Mouse (Mus musculus) A20 (cell line): Measurements from ENCODE around the gene Cd47.

Source experiments
- DNase-seq: peaks from one replicate; pipeline ENCODE4 v3.0.0-alpha.2; 2011; ENCODE audit warnings: low read depth, low spot score

Gene Cd47

DNA sequence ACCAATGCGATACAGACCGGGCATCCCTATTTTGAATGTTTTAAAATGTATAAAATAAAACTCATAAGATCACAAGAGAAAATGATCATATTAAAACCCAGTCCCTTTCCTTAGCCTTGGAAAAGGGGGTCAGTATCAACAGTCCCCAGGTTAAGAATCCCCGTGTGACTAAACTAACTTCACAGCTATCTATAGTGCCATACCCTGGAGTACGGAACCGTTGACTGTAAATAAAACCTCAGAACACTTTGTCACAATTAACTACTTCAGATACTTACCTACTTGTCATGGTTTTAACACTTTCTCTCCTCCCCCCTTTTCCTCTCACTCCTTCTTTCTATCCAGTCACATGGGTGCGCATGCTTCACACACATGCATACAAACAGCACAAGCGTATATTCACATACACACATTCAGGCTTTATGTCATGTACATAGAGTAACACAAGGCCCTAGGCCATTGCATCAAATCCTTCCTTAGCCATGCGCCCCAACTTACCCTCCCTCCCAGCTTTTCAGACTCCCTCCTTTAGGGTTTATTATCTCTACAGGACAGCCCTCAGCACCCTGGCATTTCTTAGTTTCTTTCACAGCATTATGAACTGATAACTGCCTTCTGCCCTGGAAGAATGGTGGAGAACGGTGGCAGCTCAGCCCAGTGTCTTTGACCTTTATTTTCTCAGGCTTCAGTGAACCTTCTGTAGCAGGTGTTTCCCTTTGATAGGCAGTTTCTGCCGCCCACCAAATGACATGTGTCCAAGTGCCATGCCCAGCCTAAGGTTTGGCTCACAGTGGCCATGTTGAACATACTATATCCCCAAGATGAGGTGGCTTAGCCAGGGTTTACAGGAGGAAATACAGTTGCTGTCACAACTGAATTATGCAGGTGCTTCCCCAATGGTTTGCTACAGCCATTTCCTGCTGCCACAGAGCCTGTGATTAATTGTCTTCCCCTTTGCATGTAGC lies at the start of gene Cd47:
TSS of gene Cd47 (plus strand) at position 937 of the 965 bp plus-strand sequence.
- DNase-seq = peak; percentile 88

DNA sequence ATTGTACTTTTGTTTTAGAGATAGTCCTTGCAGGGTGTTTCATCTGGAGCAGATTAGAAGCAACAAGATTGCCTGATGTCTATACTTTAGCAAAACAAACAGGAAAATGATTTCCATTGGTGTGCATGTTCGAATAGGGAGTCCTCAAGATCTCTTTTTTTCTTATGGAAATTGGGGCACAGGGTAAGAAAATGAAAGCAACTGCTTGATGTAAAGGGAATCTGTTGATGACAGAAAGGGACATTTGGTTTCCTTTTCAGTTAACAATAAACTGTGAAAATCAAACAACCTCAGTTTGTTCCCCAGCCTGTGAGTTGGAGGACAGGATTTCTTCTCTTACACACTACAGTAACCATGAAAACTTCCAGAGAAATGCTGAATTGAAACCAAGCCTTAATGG lies 47.4 kb upstream of the Cd47 start:
- DNase-seq = no peak

DNA sequence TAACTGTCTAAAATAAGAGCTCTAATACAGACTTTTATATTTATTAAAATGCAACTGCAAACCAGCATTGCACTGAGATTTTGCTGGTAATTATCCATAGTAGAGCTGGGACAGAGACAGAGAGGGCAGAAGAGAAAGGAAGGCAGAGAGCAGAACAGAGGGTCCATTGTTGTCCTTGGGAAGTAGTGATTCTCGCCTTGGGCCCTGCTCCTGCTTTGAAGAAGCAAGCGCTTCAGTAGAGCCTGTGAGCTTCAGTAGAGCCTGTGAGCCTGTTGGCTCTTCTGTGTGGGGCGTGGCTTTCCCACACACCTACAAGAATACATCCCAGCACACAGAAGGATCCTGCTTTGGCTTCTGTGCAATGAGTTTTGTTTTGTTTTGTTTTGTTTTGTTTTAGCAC lies 47.0 kb upstream of the Cd47 start:
- DNase-seq = no peak

DNA sequence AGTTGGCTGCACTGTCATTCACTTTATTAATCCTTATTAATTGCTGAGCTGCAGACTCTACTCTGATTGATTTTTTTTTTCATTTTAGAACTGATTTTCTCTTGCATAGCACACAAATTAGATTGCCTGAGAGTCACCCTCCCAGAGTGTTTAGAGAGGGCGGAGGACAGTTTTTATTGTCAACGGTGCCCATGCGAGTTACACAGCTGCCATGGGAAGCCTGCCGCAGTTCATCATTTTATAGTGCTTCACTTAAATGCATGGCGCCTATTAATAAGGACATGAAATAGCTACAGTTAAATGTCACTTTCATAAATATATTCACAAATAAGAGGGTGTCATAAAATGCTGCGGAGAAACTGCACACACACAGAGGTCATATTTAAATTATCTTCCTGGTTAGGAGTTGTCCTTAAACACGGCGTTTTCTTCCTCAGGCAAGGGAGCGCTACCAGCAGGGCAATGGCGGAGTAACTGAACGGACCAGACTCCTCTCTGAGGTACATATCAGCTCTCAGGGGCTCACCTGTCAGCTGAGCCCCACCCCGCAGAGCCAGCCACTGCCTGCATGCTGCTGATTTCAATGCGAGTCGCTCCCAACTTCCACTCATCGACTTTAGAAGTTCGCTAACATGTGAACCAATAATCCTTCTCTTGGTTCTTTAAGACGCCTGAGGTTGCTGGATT lies 39.7 kb upstream of the Cd47 start:
- DNase-seq = no peak

DNA sequence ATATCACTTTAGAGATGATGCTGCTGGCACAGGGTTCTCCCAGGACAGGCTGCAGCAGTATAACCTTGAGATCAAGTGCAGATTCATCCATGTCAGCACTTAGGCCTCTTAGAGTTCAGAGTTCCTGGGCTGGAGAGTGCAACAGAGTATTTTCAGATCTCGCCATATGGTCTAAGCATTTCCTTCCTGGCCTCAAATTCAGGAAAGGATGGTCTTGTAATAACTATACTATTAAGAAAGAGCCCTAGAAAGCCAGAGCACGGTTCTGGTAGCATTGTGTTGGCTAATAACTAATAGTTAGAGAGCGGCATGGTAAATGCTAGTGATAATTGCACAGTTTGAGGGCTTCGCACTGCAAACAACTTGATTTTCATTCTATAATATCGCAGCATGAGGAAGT lies 38.4 kb upstream of the Cd47 start:
- no peak for DNase-seq

DNA sequence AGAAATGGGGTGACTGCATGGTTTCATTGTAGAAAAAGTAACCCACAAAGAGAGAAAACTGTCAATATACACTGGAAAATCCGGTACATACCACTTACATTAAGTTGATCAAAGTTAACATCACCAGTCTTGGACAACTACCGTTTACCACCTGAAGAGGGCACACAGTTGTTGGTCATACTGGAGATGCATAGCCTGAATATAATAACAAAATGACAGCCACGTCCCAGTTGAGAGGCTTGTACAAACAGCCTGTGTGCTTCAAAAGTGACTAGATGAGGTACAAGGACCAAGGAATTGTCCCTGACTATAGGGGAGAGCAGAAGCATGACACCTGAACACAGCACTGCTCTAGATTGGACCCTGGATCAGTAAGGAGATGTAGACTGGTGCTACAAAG lies 34.0 kb upstream of the Cd47 start:
- DNase-seq = peak; percentile 70

DNA sequence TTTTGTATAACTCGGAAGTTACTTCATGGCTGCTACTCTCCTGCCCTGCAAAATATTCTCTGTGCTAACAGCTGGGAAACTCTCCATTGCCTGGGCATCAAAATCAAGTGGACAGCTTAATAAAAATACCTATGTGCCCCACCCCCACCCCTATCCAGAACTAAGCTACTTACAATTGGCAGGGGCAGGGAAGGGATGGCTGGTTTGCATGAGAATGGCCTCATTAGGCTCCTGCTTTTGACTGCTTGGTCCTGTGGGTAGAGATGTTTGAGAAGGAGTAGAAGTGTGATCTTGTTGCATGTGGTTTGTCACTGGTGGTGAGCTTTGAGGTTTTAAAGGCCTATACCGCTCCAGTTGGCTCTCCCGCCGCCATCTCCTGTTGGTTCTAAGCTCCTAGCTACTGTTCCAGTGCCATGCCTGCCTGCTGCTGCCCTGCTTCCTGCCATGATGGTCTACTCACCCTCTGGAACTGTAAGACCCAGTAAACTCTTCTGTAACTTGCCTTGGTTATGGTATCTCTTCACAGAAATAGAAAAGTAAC lies 31.8 kb upstream of the Cd47 start:
- DNase-seq = no peak

DNA sequence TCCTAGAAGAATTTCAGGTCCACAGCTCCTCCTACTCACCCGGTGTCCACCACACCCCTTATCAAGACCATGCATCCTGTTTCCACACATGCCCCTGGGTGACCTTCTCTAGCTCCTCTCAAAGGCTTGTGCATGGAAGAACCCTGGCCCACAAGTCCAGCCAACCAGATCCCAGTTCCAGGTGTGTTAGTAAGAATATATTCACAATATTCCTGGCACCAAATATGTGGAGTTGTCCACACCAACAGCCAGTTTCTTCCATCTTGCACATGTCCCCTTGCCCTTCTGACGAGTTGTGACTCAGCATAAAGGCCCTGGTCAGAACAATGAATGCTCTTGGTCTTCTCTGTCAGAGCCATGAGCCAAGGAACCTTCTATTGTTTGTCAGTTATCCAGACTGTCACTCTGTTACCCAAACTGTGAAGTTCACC lies 30.5 kb upstream of the Cd47 start:
- DNase-seq = no peak

DNA sequence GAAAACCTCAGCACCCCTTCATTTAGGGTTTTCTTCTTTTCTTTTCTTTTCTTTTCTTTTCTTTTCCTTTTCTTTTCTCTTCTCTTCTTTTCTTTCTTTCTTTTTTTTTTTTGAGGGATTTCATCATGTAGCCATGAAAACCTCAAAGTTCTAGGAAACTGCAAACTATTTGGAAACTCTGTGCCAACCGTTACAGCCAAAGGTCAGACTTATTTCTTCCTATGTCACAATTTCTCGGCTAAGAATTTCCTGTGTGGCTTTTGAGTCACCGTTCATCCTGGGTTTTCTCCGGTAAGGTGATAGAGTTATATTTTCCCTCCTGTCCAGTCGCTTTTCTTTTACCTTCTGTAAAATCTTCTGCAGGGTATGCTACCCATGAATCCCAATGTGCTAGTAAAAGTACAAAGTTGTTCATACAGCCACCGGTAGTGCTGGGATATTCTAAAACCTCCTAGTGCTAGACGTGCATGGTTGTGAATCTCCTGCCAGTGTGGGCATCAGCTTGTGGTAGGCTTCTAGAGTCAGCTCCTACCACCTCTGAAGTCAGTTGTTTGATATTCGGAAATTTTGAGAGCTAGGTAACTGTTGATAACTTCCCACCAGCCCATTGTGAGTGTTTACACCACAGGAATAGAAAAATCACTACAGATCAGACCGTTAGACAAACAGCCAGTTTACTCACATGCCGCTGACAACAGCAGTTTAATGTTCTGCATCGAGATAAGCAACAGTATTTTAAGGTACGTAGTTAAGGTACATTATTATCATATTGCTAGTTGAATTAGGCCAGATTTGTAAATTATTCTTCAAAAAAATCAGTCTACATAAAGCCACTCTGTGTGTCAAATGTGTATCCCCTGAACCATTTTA lies 29.8 kb upstream of the Cd47 start:
- DNase-seq = no peak

DNA sequence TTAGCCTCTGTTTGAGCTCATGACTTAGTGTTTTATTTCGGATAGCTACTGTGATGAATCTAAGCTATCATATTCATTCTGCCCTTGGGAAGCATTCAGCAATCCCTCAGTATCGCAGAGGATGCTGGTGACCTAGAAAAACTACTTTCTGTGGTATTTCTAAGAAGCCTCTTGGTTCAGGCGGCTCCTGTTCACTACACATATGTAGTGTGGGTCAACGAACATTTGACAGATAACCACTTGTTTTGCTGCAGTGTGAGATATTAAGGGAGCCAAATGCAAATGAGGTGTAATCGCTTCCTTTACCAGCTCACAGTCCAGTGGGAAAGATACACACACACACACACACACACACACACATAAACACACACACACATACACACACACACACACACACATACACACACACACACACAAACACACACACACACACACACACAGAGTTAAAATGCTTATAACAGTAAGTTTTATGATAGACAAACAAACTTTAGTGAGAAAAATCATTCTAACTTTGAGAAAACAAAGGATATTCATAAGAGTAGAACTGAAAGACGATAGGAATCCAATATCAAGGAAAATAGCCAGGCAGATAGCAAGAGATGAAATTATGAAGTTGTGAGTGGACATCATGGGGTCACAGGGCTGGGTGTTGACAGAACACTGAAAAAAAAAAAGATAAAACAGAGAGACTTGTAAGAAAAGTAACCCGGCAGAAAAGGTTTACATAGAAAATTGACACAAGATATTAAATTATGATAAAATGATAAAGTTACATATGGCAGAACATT lies 28.5 kb upstream of the Cd47 start:
- no peak for DNase-seq

DNA sequence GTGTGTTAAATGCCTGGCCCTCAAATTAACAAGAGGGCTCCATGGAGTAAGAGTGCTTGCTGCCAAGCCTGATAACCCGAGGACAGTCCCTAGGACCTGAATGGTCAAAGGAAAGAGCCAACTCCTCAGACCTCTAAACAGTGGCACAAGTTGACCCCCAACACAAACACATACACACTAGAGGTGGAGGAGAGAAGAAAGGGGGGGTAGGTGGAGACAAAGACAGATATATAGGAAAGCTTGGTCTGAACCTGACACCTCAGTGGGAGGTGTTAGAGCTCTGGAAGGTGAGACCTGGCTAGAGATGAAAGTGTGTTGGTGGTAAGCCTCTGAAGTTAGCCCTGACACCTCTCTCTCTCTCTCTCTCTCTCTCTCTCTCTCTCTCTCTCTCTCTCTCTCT lies 27.8 kb upstream of the Cd47 start:
- no peak for DNase-seq

DNA sequence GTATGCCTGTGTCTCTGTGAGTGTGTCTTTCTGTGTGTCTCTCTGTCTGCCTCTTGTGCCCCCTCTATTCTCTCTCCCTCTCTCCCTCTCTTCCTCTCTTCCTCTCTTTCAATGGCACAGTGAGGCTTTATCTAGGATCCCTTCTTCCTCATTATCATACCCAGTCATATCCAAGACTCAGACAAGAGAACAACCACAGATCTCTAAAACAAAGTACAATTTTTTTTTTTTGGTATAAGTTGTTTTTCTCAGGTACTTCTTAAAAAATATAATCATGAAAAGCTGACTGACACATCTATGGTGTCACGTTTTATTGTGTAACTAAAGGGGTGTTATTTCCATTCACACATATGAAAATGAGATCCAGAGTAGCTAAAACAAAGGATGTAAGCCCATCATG lies 27.3 kb upstream of the Cd47 start:
- no peak for DNase-seq

DNA sequence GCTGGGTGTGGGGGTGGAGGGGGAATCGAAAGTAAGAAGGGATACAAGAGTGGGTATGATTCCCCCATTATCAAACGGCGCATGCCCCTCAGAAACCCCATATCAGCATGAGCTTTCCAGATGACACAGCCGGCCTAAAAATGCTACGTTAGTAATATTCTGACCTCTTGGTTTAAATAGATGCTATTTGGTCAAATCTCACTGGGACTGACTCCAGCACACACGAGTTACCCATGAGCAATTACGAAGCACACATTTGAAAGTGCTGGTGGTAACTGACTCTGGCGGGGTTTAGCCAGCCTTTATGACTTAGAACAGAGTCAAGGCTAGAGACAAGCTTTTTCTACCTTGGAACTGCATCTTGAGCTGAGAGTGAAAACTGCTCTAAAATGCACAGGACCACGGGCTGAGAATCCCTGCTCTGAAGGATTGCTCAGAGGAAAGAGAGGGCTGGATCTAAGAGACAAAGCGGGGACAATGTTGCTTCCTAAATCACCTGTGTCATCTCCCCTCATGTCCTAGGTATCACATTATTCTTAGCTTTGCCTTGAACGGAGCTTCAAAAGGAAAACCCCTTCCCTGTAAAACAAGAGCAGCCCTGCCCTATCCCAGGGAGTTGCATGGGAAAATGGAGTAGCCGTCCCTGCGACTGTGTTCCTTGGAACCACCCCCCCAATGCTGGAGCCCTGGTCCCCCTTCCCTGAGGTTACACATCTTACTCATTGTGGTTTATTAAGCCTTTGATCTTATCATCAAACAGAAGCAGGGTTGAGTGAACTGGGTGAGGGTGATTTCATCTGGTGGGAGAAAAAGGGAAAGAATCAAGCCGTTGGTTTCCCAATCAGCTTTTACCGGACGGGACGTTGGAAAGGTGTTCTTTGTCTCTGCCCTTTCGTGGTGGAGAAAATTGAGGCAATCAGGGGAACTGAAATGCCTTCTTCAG lies 26.0 kb upstream of the Cd47 start:
- DNase-seq = no peak

DNA sequence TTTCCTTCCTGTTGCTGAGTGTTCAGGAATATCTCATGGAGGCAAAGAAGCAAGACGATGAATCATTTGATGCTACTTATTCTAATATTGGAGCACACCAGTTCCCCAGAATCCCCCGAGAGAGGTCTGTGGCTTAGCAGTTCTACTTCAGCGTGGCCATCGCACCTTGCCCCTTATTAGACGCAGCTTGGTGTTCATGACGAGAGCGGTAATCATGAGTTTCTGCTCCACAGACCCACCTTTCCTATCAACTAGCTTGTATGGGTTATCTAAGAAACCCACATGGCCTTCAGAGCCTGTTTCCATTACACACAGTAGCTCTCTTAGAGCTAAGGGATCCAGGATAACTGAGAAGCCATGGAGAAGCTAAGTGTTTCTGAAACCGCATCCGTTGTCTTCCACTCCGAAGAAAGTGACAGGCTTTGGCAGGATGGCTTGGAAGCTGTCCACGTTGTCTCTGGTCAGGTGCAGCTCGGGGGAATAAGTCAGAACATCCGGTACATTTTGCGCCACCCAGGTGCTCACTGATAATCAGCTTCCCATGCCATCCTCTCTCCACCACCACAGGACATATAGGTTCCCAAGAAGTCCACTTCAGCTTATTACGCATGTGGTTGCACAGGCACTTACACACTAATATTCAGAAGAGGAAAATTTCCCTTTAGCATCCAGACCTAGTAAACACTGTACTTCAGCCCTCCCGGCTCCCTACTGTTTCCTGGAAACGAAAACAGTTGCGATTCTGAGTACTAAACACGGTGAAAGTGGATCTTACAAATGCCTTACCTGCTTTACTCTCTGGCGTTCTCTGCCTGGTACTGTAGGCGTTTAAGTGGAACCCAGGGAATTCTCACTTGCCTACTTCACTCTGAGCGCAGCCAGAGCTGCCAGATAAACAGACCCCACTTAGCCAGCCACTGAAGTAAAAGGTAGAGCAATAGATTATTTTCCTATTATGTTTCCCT lies 25.0 kb upstream of the Cd47 start:
- no peak for DNase-seq

DNA sequence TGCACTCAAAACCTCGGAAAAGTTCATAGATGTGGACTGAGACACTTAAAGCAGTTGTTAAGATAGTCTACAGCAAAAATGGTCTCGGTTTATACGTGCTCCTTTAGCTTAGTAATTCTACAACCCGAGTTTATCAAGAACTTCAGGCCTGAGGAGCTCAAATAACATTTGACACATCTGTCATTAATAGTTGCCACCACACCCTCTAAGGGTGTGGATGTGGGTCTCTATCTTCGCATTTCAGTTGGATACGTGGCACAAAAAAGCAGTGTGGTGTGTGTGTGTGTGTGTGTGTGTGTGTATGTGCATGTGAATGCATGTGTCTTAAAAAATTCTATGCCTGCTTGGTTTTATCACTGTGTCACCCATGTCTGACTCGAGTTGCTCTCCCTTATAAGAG lies 23.4 kb upstream of the Cd47 start:
- no peak for DNase-seq

DNA sequence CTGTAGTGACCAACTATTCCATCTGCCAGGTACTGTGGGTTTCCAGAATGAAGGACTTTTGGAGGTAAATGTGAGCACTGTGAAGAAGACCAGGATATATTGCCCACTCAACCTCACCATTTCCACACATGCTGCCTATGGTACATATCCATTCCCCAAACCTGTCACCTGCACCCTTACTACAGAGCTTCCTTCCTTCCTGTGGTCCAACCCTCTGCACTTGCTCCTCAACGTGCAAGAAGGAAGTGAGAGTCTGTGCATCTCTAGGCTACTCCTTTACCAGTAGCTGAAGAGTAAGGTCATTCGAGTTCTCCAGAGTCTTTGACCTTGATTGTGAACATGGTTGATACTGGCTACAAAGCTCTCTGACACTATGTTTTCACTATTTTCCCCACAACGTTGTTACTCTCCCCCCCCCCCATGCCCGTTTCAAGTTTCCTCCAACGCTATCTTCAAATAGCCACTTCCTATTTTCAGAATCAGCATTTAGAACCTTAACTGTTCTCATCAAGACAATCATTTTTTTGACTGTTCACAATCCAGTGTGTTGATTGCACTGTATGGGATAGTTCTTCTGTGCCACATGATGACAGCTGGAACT lies 18.7 kb upstream of the Cd47 start:
- DNase-seq = peak; percentile 85

DNA sequence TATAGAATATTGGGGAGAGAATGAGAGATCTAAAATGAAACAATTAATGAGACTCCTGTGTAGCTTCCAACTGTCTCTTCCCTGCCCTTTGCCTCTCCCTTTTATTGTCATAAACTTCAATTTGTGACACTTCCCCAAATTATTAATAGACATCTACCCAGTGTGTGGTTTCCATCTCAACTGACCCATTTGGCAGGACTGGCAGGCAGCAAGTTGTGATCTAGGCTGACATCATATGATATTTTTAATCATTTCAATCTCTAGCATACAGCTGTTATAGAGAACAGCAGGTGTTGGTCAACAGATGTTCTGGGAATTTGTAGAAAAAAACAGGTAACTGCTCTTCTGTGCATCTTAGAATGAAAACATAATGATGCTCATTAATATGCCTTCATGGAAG lies 17.0 kb upstream of the Cd47 start:
- peak; percentile 63 for DNase-seq

DNA sequence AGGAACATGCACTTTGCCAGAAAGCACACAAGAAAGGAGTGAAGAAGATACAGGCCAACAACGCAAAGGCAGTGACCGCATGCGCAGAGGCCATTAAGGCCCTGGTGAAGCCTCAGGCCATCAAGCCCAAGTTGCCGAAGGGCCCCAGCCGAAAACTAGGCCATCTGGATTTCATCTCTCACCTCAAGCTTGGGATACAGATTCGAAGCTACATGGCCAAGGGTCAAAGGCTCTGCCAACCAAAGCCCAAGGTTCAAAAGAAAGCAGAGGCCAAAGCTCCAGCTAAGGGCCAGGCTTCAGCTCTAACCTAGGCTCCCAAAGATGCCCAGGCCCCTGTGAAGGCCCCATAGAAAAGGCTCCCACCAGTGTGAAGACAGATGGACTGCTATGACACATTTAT lies 14.2 kb upstream of the Cd47 start:
- no peak for DNase-seq
